Mouse (Mus musculus) liver, adult (tissue): ENCODE data around the gene Tsacc.

Source experiments
- GATA4 ChIP-seq: IDR thresholded peaks from 2 replicates; pipeline ENCODE4 v1.6.1; 2014; ENCODE audit warnings: mild to moderate bottlenecking, low read length; ENCODE audit not compliant: insufficient replicate concordance

Gene Tsacc

GRCm38 (mm10) chr3:88296110-88296560, 664 bp downstream of the Tsacc start:
- TF ChIP-seq GATA4 = no peak

GRCm38 (mm10) chr3:88291970-88292369, 4.8 kb downstream of the Tsacc start:
- no peak for TF ChIP-seq GATA4

GRCm38 (mm10) chr3:88287110-88287509, 9.7 kb downstream of the Tsacc start, which contains the start of gene Gm38392:
Gene Gm38392 (minus strand): TSS chr3:88287210.
- no peak for TF ChIP-seq GATA4

- no peak for TF ChIP-seq GATA4
Observed at GRCm38 (mm10) chr3:88280035-88280434, 16.8 kb downstream of the Tsacc start.

GRCm38 (mm10) chr3:88276529-88277143, 20.2 kb downstream of the Tsacc start:
- no peak for TF ChIP-seq GATA4

- no peak for TF ChIP-seq GATA4
Observed at GRCm38 (mm10) chr3:88276121-88276520, 20.7 kb downstream of the Tsacc start.

- TF ChIP-seq GATA4 = no peak
Observed at GRCm38 (mm10) chr3:88274002-88274401, 22.8 kb downstream of the Tsacc start.

GRCm38 (mm10) chr3:88271859-88272258, 24.9 kb downstream of the Tsacc start:
- no peak for TF ChIP-seq GATA4

- TF ChIP-seq GATA4 = no peak
Observed at GRCm38 (mm10) chr3:88268991-88269390, 27.8 kb downstream of the Tsacc start.

GRCm38 (mm10) chr3:88262346-88262745, 34.5 kb downstream of the Tsacc start:
- no peak for TF ChIP-seq GATA4

GRCm38 (mm10) chr3:88256382-88256781, 40.4 kb downstream of the Tsacc start:
- TF ChIP-seq GATA4 = no peak

GRCm38 (mm10) chr3:88255950-88256349, 40.8 kb downstream of the Tsacc start:
- no peak for TF ChIP-seq GATA4

GRCm38 (mm10) chr3:88254268-88254926, 42.4 kb downstream of the Tsacc start, which contains the start of gene Rhbg:
Gene Rhbg (minus strand): TSS chr3:88254709.
- TF ChIP-seq GATA4 = no peak

- TF ChIP-seq GATA4 = no peak
Observed at GRCm38 (mm10) chr3:88252739-88253138, 44.1 kb downstream of the Tsacc start.

- TF ChIP-seq GATA4 = no peak
Observed at GRCm38 (mm10) chr3:88248406-88248805, 48.4 kb downstream of the Tsacc start.

GRCm38 (mm10) chr3:88247666-88248065, 49.1 kb downstream of the Tsacc start:
- TF ChIP-seq GATA4 = no peak

GRCm38 (mm10) chr3:88245811-88246210, 51.0 kb downstream of the Tsacc start:
- no peak for TF ChIP-seq GATA4

GRCm38 (mm10) chr3:88244071-88244470, 52.7 kb downstream of the Tsacc start:
- no peak for TF ChIP-seq GATA4
